Mouse (Mus musculus) embryonic fibroblast, embryonic 13.5 days (primary cell): Measurements from ENCODE around the gene Sbsn.

Experiments used
- CTCF ChIP-seq: IDR thresholded peaks from 2 replicates; pipeline ENCODE4 v1.5.1; 2011; ENCODE audit warnings: mild to moderate bottlenecking, control low read depth, low read length, moderate library complexity, borderline replicate concordance; ENCODE audit not compliant: insufficient read depth
- POLR2A ChIP-seq: IDR thresholded peaks from 2 replicates; pipeline ENCODE4 v1.6.1; 2011; ENCODE audit warnings: low read depth, mild to moderate bottlenecking, control low read depth, low read length, moderate library complexity

- TF ChIP-seq POLR2A (no peak), CTCF (no peak)
Observed at GRCm38 (mm10) chr7:30790141-30790540, 38.9 kb downstream of the Sbsn start.
